Mouse (Mus musculus) hematopoietic stem cell, adult 5-6 weeks (primary cell): ENCODE data around the gene Ggta1. TPM values are rescaled to one million over a fixed set of nuclear protein-coding genes. Genes with fewer than 3 reads are reported as not detected.

Source experiments
- ATAC-seq, 2 experiments: fragments of 125-278 bp in 1 of 2; replicated peaks in 1 of 2; 2 replicates each; pipeline ENCODE4 v1.8.0; 2016 to 2017; ENCODE audit warnings: inconsistent platforms in 2 of 2, mild to moderate bottlenecking in 2 of 2, moderate number of reproducible peaks in 2 of 2, low read depth in 1 of 2, moderate TSS enrichment in 1 of 2; ENCODE audit not compliant: low FRiP score in 2 of 2, poor library complexity in 2 of 2, severe bottlenecking in 2 of 2, insufficient read depth in 1 of 2, low TSS enrichment in 1 of 2
- total RNA-seq: library from RNA; stranded (forward); fragments of 172-1452, 232-1000 nt; gene quantifications from 2 replicates; pipeline ENCODE4 v1.2.3, GENCODE M21; 2017

Ggta1 gene
- total RNA-seq: 65.5 and 86.1 TPM in 2 replicates

DNA sequence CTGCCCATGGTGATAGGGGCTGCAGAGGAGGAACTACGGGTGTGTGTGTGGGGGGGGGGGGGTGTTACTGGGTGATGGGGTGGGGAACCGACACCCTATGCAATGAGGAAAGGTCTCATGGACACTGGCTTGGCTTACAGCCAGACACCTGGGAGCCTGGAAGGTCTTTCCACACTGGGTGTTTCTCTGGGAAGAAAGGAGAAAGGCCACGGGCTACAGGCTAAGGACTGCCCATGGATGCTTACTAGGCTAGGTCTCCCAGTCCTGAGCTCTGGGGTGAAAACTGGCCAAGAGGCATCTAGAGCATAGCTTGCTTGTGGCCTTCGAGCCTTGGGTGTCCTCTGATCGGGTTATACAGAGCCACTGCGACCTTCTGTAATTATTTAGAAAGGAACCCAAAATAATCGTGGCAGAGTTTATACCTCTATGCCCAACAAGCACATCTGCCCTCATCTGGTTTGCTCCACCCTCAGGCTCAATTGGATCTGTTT, at the start of gene Ggta1:
TSS of gene Ggta1 (minus strand) at position 441 of the 491 bp plus-strand sequence.
- ATAC-seq: no peak

GRCm38 (mm10) chr2:35512226-35512625, 49.2 kb upstream of the Ggta1 start:
- no peak for ATAC-seq

- ATAC-seq: no peak
These were observed 47.9 kb upstream of the Ggta1 start for GRCm38 (mm10) chr2:35510920-35511319.

GRCm38 (mm10) chr2:35509888-35510287, 46.9 kb upstream of the Ggta1 start:
- no peak for ATAC-seq

DNA sequence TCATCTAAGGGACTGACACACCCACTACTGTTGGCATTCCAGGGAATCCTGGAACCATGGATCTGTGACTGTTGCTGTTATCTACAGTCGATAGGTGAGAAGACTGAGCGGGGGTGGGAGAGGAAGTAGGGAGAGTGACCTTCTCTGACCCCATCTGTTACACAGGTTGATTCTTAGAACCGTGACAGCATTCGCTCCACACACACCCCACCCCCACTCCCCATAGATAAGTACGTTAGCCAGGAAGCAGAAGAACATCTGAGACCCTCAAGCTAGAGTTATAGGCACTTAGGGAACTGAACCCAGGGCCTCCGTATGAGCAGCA, 46.3 kb upstream of the Ggta1 start:
- no peak for ATAC-seq

GRCm38 (mm10) chr2:35508597-35509342, 45.7 kb upstream of the Ggta1 start:
- ATAC-seq: no peak

- peak; percentile 48 to 59 for ATAC-seq
These were observed 44.1 kb upstream of the Ggta1 start for GRCm38 (mm10) chr2:35507191-35507511.

GRCm38 (mm10) chr2:35506311-35507190, 43.5 kb upstream of the Ggta1 start:
- peak; percentile 14 to 23; a peak in 2 of 4 replicates for ATAC-seq

GRCm38 (mm10) chr2:35505519-35506286, 42.7 kb upstream of the Ggta1 start:
- no peak for ATAC-seq

DNA sequence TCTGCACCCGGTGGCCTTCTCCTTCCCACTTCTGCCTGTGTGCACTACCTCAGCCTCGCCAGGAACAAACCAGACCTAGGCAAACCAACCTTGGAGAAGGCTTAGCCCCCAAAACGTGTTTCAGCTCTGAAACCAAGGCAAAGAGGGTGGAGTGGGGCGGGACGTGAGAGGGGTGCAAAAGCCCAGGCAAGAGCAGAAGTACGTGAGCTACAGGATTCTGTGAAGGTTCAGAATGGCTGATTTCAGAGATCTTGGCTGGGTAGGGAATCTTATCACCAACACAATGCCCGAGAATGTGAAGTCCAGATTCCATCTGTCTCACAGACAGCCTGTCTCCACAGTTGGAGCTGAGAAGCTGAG, 41.4 kb upstream of the Ggta1 start:
- no peak for ATAC-seq

DNA sequence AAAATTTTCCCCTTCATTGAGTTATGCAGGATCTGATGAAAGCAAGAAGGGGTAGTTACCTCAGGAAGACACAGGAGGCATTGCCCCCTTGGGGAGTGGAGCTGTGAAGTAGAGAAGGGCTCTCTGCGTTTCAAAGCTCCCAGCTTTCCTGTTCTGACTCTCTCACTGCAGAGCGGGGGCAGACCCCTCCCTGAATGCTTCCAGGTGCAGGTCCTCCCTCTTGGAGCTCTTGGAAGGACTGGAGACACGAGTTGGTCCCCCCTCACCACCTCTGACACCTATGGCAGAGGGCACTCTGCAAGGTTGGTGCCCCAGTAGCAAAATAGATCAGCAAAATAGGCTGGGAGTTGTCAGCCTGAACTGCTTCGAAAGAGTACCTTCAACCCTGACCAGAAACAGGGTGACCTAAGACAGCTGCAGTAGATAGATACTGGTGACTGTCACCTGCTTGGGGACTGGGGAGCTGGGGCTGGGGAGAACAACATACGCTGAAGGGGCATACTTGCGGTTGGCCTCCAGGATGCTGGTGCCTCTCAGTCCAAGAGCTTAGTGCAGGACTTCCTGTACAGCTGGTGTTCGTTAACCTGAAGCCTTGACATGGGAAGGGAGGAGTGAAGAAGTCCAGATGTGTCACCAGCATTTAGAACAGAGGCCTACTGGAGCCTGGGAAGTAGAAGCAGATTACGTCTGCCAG, 40.8 kb upstream of the Ggta1 start:
- ATAC-seq: peak; percentile 82 to 83

- no peak for ATAC-seq
These were observed 40.1 kb upstream of the Ggta1 start for GRCm38 (mm10) chr2:35503021-35503722.

GRCm38 (mm10) chr2:35502561-35502960, 39.5 kb upstream of the Ggta1 start:
- no peak for ATAC-seq

DNA sequence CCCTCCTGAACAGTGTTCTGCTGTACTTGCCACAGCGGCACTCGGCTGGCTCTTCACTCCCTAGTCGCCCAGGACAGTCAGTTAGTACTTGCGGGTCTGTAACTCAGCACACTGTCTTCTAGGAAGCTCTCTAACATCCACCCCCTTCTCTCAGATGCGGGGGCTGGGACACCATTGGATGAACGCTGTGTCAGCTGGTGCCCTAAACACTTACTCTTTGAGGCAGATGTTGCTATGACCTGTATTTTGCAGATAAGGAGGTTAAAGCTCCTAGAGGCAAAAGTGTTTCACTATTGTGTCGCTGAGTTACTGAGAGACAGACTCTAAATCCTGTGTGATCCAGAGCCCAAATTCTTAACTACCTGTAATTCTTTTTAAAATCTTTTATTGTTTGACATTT, 36.4 kb upstream of the Ggta1 start:
- ATAC-seq: no peak

DNA sequence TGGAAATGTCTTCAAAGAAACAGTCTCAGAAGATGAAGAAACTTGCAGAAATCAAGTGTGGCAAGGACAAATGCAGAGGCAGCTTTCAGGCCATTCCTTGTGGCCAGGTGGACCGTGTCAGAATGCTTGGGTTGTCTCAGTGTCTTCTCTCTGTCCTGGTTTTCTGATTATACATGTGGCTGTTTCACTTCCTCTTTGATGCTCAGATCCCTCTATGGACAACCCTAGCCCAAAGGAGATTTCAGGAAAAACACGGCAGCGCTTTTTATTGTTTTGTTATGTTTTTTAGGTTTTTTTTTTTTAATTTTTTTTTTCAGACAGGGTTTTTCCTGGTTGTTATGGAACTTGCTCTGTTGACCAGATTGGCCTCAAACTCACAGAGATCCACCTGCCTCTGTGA, 35.9 kb upstream of the Ggta1 start:
- ATAC-seq: no peak

DNA sequence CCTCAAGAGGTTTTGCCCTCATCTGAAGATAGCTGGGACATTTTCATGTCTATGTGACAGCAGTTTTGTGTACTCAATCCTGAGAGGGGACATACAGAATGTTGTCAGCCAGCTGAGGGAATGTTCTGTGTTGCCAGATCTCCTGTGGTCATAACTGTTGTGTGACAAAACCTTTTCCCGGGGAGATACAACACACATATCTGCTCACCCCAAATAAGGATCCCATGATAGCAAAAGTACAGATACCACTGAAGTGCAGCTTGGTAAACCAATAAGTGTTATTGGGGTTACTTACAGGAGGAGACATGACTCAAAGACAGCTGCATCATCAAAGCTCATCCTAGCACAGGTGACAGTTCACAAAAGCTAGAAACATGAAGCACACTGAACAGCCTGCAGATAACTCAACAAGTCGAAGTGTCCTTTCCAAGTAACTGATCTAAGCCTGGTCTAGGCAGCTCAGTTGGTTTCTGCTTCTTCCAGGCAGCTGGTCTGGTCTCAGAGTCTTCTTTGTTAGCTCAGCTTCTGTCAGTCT, 34.7 kb upstream of the Ggta1 start:
- no peak for ATAC-seq
